Mouse (Mus musculus): ENCODE data around the gene Majin. TPM values are rescaled to one million over a fixed set of nuclear protein-coding genes. Genes with fewer than 3 reads are reported as not detected.
A peak's percentile ranks its signal among the peaks of the same experiment; 100 is the strongest.

The Majin gene
- total RNA-seq, 4 experiments from 2014 or later: 2.0 to 4.4 (median 3.5) TPM

DNA sequence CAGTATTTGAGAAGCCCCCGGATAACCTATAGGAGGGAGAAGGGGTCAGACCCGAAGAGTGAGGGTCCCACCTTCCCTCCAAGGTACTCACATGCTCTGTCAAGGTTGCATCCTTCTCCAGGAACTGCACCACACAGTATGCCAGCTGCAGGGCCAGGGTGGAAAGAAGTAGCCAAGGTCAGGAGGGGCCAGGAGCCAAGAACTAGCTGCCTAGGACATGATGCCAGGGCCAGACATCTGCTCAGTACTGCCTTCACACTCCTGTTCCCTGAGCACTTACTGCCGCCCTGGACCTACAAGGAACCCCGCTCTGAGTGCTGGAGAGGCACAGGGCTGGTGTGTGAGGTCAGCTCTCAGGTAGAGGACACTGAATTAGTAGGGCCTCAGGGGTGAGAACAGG lies 46.2 kb downstream of the Majin start:
- peak; percentile 85 for DNase-seq

DNA sequence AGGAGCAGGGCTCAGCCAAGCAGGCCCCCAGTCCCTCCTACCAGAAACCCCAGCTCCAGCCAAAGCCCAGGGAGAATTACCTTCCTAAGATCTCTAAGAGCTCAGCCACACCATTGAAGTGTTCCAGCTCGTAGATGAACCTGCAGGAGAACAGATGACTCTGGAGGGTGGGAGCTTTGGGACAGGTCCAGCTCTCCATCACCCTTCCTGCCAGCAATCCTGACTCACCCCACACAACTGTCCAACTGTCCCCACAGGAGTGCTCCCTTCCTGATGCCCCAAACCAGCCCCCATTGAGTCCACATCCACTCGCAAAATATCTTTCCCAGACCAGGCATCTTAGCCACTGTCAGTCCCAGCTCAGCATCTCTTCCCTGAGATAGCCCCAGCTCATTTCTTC lies 46.8 kb downstream of the Majin start:
- no peak for DNase-seq

DNA sequence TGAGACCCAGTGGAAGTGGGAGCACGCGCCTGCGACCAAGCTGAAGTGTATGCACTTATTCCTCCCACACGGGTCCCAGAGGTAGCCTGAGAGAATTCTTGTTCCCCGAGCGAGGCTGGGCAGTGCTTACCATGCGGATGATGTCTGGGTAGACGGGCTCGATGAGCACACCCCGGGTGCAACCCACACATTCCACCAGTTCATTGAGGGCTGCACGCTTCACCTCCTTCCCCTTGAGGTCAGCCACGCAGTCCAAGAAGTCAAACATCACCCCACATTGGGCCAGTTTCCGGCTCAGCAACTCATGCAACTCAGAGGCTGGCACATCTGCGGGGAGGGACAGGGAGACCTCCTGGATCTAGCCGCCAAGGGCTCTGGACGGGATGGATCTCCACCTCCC lies 49.5 kb downstream of the Majin start:
- no peak for DNase-seq

DNA sequence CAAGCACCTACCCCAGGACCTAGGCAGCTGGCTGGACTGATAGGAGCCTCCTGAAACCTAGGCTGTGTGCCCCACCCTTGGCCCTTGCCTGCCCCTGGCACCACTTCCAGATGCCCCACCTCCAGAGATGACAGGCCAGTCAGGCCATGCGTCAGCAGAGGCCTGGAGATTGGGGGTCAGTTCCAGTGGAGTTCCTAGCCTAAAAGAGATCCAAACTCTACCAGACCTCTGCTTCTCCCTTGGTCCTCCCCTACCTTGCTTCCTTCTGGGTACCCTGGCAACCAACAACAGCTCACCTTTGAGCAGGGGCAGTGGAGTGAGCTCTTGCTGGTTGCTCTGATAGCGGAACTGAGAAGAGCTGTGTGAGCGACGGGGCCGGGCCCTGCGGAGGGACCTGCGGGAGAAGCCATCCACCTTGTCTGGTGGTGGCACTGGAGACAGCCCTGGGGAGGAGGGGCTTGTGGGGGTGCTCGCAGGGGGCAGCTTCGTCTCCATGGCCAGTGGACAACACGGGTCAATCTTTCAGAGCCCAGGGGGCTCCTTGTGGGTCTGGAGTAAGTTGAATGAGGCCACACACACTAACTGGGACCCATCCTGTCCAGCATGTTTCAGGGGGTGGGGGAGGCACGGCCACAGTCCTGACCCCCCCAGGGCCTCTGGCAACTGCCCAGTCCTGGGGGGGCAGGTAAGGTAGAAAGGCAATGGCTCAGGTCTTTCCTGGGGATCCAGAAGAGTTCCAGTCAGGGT lies 50.3 kb downstream of the Majin start:
- peak; percentile 72 for DNase-seq

DNA sequence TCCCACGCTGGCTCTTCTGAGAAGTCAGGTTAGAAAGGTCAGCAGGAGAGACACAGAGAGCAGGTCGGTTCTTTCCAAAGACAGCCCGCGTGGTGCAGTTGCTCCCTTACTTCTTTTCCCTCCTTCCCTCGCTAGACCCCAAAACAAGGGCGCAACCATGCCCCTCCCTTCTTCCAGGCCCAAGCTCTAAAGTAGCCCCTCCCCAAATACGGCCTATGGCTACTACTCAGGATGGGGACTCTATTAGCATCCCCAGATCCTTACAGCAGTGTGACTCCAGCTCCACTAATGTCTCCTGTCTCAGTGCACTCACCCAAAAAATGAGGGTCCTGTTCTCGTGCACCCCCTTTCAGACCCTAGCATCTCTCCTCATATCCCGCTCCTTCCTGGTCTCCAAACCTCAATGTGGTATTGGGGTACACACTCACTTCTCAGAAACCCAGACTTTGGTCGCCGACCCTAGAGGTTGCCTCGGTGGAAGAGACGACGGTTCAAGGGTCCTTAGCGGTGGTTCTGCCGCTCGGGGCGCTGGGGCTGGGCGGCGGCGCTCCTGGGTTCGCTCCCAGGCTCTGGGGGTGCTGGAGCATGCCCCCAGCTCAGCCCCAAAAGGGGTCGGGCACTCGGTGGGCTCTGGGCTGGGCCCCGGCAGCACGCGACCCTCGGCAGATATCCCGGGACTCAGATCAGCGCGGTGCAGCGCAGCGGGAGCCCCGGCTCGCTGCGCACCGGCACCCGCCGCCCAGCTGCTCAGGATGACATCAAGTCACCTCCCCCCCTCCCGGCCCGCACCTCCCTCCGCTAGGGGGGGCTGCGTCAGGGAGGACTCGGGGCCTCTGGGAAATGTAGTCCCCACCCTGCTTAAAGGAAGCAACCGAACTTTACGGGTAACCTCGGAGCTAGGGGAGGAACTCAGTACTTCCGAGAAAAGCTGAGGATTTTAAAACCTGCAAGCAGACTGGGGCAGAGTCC lies 51.2 kb downstream of the Majin start, which contains the start of gene Ppp2r5b:
Gene Ppp2r5b, minus strand, starts transcription at position 789 of the 969 bp plus-strand sequence.
- DNase-seq: peak; percentile 94

DNA sequence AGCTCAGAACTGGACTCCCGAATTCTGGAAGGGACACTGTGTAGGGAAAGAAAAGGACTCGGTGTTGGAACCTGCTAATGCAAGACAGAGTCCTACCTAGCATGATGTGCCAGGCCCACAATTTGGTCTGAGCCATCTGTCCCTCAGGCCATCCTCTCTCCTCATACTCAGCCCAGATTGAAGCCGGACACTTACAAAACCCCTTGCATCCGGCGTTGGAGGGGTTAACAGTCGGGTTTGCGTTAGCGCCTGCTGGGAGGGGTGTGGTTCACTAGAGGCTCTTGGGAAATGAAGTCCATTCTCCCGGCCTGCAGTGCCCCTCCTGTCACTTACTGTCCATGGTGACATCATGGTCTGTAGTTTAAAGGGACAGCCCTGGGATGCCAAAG lies 51.9 kb downstream of the Majin start:
- DNase-seq: peak; percentile 92

- DNase-seq: no peak
These were observed 52.7 kb downstream of the Majin start for GRCm38 (mm10) chr19:6236842-6237241.

- DNase-seq: no peak
These were observed 54.6 kb downstream of the Majin start for GRCm38 (mm10) chr19:6238740-6239139.

GRCm38 (mm10) chr19:6240136-6240535 lies 55.9 kb downstream of the Majin start:
- DNase-seq: no peak

- no peak for DNase-seq
These were observed 56.5 kb downstream of the Majin start for GRCm38 (mm10) chr19:6240725-6241124.

DNA sequence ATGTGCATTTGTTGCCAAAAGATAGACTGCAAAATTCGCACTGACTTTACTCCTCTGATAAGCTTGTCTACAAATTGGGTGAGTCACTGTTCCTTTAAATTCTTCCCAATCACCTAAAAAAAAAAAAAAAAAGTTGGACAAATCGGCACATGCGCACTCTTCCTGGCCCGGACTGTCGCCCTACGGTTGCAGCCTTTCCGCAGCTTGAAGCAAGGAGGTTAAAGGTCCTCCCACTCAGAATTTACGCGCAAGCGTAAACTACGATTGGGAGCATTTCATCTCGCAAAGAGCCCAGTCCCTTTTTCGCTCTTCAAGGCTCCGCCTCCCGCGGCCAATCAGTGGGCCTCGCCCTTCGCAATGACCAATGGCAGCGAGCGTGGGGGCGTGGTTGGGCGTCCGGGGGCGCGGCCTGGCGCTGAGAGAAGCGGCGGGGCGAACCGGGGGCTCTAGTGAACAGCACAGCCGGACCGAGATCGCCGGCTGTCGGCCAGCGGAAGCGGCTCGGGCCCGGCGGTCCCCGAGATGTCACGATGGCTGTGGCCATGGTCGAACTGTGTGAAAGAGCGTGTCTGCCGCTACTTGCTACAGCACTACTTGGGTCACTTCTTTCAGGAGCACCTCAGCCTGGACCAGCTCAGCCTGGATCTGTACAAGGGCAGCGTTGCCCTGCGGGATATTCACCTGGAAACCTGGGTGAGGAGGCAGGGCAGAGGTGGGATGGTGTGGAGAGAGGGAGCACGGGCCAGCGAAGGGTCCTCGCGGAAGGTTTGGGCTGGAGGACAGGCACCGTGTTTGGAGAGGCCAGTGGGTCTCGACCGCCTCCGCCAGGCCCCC lies 57.3 kb downstream of the Majin start, which contains the start of gene Atg2a:
Gene Atg2a, plus strand, starts transcription at position 395 of the 834 bp plus-strand sequence.
- peak; percentile 99 for DNase-seq

GRCm38 (mm10) chr19:6242281-6242680 lies 58.1 kb downstream of the Majin start:
- DNase-seq: peak; percentile 71

- DNase-seq: no peak
These were observed 59.0 kb downstream of the Majin start for GRCm38 (mm10) chr19:6243226-6243625.

GRCm38 (mm10) chr19:6245806-6246205 lies 61.6 kb downstream of the Majin start:
- no peak for DNase-seq

DNA sequence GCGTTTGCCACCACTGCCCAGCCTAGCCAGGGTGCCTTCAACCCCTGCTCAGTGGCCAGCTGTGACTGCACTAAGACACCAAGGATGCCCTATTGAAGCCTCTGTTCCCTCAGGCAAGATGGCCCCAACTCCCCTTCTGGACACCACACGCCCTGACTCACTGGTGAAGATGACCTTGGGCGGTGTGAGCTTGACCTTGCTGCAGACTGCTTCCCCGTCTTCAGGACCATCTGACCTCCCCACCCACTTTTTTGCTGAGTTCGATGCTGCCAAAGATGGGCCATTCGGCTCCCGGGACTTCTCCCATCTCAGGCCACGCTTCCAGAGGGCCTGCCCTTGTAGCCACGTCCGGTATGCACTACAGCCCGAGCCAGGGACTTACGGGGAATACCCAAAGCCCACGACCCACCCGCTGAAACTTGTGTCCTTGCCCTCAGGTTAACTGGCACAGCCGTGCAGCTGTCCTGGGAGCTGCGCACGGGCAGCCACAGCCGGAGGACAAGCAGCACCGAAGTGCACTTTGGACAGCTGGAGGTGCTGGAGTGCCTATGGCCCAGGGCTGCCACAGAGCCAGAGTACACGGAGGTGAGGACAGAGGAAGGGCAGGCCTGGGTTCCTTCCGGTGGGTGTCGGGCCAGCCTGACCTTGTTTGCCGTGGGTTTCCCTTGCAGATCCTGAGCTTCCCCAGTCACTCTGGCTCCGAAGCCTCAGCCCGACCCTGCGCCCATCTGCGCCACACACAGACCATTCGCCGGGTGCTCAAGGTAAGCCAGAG lies 63.5 kb downstream of the Majin start:
- no peak for DNase-seq

DNA sequence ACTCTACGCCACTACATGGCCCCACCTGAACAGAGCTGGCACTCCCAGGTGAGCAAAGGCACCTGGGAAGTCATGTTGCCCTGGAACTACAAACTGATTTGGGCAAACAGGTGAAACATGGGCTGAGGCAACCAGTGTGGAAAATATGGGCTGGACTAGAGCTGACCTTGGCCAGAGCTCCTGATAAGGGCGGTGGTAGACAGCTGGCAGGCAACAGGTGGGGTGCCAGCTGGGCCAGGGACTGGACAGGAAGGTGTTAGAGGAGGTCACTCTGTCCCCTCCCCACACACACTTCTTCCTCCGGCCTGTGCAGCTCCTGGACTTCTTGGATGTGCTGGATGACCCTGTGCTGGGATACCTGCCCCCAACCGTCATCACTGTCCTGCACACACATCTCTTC lies 68.8 kb downstream of the Majin start:
- no peak for DNase-seq

- no peak for DNase-seq
These were observed 76.2 kb downstream of the Majin start for GRCm38 (mm10) chr19:6260428-6260827.

DNA sequence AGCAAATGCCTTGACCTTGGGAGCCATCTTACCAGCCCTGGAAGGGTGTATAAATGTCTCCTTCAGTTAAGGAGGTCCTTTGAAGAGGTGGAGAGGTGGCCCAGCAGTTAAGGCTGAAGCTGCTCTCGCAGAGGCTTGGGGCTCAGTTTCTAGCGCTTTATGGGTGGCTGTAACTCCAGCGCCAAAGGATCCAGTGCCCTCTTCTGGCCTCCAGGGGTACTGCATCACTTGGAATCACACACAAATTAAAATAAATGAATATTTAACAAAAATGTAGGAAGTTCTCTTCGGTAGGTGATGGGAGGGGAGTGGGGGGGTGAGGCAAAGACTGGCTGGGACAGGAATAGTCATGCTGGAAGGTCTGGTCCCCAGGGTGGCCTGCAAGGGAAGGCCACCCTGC lies 76.8 kb downstream of the Majin start:
- DNase-seq: no peak

GRCm38 (mm10) chr19:6261379-6261778 lies 77.2 kb downstream of the Majin start:
- DNase-seq: no peak

GRCm38 (mm10) chr19:6262222-6262621 lies 78.0 kb downstream of the Majin start:
- no peak for DNase-seq

GRCm38 (mm10) chr19:6262839-6263433 lies 78.7 kb downstream of the Majin start:
- no peak for DNase-seq

Data from adrenal gland, adult 8-10 months (tissue).